Mouse (Mus musculus) C2C12 (cell line): Measurements from ENCODE around the gene S100a4. TPM values are rescaled to one million over a fixed set of nuclear protein-coding genes. Genes with fewer than 3 reads are reported as not detected.

ENCODE experiments used
- H3K27me3 ChIP-seq: one replicate; pipeline ENCODE4 v1.6.1; 2011; ENCODE audit not compliant: control insufficient read depth, insufficient read depth, insufficient read length
- H3K36me3 ChIP-seq: one replicate; pipeline ENCODE4 v1.6.1; 2011; ENCODE audit not compliant: control insufficient read depth, insufficient read depth
- H3K4me3 ChIP-seq: one replicate; pipeline ENCODE4 v1.5.1; 2011; ENCODE audit warnings: mild to moderate bottlenecking, control low read depth; ENCODE audit not compliant: poor library complexity, insufficient read depth, severe bottlenecking
- H3K79me2 ChIP-seq: one replicate; pipeline ENCODE4 v1.6.1; 2011; ENCODE audit not compliant: control insufficient read depth, insufficient read depth
- H3K79me3 ChIP-seq: one replicate; pipeline ENCODE4 v1.6.1; 2011; ENCODE audit warnings: low read depth, control low read depth
- H3ac ChIP-seq: one replicate; pipeline ENCODE3; 2011; ENCODE audit warnings: low read depth; ENCODE audit not compliant: control insufficient read depth, insufficient read length
- CEBPB ChIP-seq: IDR thresholded peaks from one replicate; pipeline ENCODE4 v1.6.1; 2011; ENCODE audit warnings: low read depth, mild to moderate bottlenecking, control low read depth, moderate library complexity
- CTCF ChIP-seq: IDR thresholded peaks from one replicate; pipeline ENCODE4 v1.5.1; 2011; ENCODE audit not compliant: control insufficient read depth, insufficient read depth, insufficient read length
- FOSL1 ChIP-seq: IDR thresholded peaks from one replicate; pipeline ENCODE4 v1.8.0; 2011; ENCODE audit warnings: mild to moderate bottlenecking, low read length; ENCODE audit not compliant: poor library complexity, insufficient read depth, severe bottlenecking
- MAX ChIP-seq: IDR thresholded peaks from one replicate; pipeline ENCODE4 v1.6.1; 2011; ENCODE audit warnings: mild to moderate bottlenecking, control low read depth
- MYOD1 ChIP-seq: IDR thresholded peaks from one replicate; pipeline ENCODE4 v1.6.1; 2011; ENCODE audit warnings: low read depth; ENCODE audit not compliant: control insufficient read depth, insufficient read length
- MYOG ChIP-seq: IDR thresholded peaks from one replicate; pipeline ENCODE4 v1.6.1; 2011; ENCODE audit not compliant: control insufficient read depth, insufficient read length; ENCODE audit errors: extremely low read depth
- USF1 ChIP-seq: IDR thresholded peaks from one replicate; pipeline ENCODE4 v1.6.1; 2011; ENCODE audit warnings: low read depth, mild to moderate bottlenecking, control low read depth, moderate library complexity
- polyA plus RNA-seq: library from polyadenylated mRNA; unstranded; fragments of >200 nt; fragmentation: generic; extraction: Trizol; gene quantifications from one replicate; pipeline ENCODE4 v1.2.1, GENCODE M21; 2012; ENCODE audit warnings: missing spikeins

The S100a4 gene
- polyA plus RNA-seq, 1 experiment = 11,980 TPM

DNA sequence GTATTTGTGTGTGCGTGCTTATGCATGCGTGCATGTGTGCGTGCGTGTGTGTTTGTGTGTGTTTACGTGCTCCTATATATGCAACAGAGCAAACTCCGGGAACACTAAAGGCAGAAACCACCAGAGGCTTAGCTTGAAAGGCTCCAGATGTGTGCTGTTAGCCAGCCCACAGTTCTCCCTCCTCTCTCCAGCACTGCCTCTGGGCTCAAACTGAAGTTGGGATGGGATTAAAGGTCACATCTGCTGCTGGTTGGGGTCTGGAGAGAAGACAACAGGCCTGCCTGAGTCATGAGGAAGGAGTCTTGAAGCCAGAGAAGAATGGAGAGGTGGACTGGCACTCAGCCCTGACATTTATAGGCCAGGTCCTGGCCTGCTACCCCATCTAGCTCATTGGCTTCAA is 2.6 kb downstream of the S100a4 start:
- TF ChIP-seq CEBPB = no peak
- TF ChIP-seq FOSL1 = no peak
- peak overlapping the region; percentile 44 for H3K4me3 ChIP-seq
- peaks cover 33% of the 10 kb centered on the region for H3K79me3 ChIP-seq
- no peak overlapping the region for H3ac ChIP-seq
- peaks cover 23% of the 10 kb centered on the region for H3K36me3 ChIP-seq
- H3K27me3 ChIP-seq = no peaks in the 10 kb centered on the region
- peaks cover 51% of the 10 kb centered on the region for H3K79me2 ChIP-seq

DNA sequence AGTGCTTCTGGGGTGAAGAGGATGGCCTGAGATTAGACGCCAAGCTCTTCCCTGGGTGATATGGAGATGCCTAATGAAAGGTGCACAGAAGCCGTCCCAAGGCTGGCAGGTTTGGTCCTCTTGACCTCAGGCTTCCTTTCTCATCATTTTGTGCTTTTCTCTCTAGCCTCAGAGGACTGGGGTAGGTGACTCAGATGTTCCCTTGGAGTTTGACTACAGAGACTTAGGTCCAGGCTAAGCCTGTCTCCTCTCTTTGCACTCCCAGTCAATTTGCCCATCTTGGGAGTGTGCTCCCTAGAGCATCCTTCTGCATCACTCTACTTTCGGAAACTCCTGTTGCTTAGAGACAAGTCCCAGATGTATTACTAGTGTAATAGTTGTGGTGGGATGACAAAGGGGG is 3.8 kb downstream of the S100a4 start:
- Histone ChIP-seq H3ac (no peak overlapping the region), H3K79me3 (peaks cover 33% of the 10 kb centered on the region), H3K27me3 (no peaks in the 10 kb centered on the region), H3K36me3 (peaks cover 23% of the 10 kb centered on the region), H3K79me2 (peaks cover 43% of the 10 kb centered on the region), H3K4me3 (no peak overlapping the region)
- no peak for TF ChIP-seq CEBPB
- no peak for TF ChIP-seq MAX
- TF ChIP-seq USF1 = no peak
- TF ChIP-seq MYOD1 = no peak
- TF ChIP-seq FOSL1 = no peak
- no peak for TF ChIP-seq MYOG
- no peak for TF ChIP-seq CTCF

GRCm38 (mm10) chr3:90608223-90608622 is 4.7 kb downstream of the S100a4 start, which contains the start of gene S100a5:
S100a5 (plus strand) TSS chr3:90608523.
- H3K36me3 ChIP-seq = peaks cover 23% of the 10 kb centered on the region
- peaks cover 29% of the 10 kb centered on the region for H3K79me3 ChIP-seq
- H3K4me3 ChIP-seq = no peak within 1 kb of the TSS
- H3K79me2 ChIP-seq = peaks cover 38% of the 10 kb centered on the region
- H3ac ChIP-seq = no peak within 1 kb of the TSS
- TF ChIP-seq MYOD1 (no peak), CTCF (no peak), MYOG (no peak), USF1 (no peak), FOSL1 (no peak)
- H3K27me3 ChIP-seq = no peaks in the 10 kb centered on the region

DNA sequence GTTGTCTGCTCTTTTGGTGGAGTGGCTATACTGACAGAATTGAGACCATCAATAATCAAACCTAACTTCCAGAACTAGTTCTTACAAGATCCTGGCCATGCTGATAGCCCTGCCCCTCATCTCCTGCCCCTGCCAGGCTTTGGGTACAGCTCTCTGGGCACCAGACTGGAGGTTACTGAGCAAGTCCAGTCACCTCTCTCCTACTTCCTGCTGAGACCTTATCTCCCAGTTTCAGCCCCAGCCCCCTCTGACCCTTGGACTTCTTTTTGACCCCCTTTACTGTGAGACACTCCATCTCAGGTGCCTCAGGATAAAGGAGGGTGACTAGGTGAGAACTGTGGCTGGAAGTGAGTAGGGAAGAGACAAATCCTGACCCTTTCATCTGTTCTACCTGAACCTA is 5.5 kb downstream of the S100a4 start:
- Histone ChIP-seq H3K79me3 (peaks cover 32% of the 10 kb centered on the region), H3K4me3 (no peak overlapping the region), H3K36me3 (peaks cover 26% of the 10 kb centered on the region), H3ac (no peak overlapping the region), H3K79me2 (peaks cover 38% of the 10 kb centered on the region), H3K27me3 (no peaks in the 10 kb centered on the region)
- TF ChIP-seq MAX = no peak
- TF ChIP-seq MYOD1 = no peak
- no peak for TF ChIP-seq USF1
- no peak for TF ChIP-seq FOSL1
- TF ChIP-seq MYOG = no peak
- TF ChIP-seq CEBPB = no peak
- no peak for TF ChIP-seq CTCF

DNA sequence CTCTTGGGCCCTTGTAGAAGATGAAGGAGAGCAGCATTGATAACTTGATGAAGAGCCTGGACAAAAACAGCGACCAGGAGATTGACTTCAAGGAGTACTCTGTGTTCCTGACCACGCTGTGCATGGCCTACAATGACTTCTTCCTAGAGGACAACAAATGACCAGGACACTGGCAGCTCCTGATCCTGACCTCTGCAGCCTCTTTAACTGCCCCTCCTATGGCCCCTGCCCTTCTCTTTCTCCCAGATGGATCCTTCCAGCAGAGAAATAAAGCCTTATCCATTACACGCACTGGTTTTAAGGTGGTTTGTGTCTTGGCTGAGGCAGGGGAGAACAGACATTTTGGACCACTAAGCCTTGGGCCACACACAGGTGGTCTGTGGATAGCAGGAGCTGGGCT is 7.9 kb downstream of the S100a4 start:
- no peak for TF ChIP-seq MAX
- no peak for TF ChIP-seq CEBPB
- no peak for TF ChIP-seq MYOD1
- no peak for TF ChIP-seq CTCF
- TF ChIP-seq MYOG = no peak
- TF ChIP-seq USF1 = no peak
- TF ChIP-seq FOSL1 = no peak
- H3K79me2 ChIP-seq = peaks cover 38% of the 10 kb centered on the region
- H3K79me3 ChIP-seq = peaks cover 29% of the 10 kb centered on the region
- H3K4me3 ChIP-seq = no peak overlapping the region
- H3K27me3 ChIP-seq = no peaks in the 10 kb centered on the region
- no peak overlapping the region for H3ac ChIP-seq
- peaks cover 31% of the 10 kb centered on the region for H3K36me3 ChIP-seq

DNA sequence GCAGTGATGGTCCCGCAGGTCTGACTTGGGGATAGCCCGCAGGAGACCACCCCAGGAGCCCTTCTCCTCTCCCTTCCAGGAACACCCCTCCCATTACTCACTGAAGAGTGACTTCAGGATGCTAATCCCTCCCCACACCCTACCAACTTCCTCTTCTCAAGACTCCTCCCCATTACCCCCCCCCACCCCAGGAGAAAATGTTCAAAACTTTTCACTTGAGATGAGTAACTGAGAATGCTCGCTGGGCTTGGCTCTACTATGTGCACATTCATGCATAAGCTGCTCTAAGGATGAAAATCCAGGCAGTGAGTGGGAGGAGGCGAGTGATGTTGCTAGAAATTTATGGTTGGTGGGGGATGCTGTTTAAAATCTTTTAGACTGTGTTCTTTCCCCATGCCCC is 8.5 kb downstream of the S100a4 start:
- no peak overlapping the region for H3ac ChIP-seq
- peaks cover 31% of the 10 kb centered on the region for H3K36me3 ChIP-seq
- H3K79me2 ChIP-seq = peaks cover 41% of the 10 kb centered on the region
- TF ChIP-seq CTCF (no peak), MYOG (no peak), MYOD1 (no peak), CEBPB (no peak), MAX (no peak), USF1 (no peak)
- peaks cover 29% of the 10 kb centered on the region for H3K79me3 ChIP-seq
- no peaks in the 10 kb centered on the region for H3K27me3 ChIP-seq
- no peak overlapping the region for H3K4me3 ChIP-seq
